Mouse (Mus musculus): ENCODE results near the gene Rab3gap1. TPM values are rescaled to one million over a fixed set of nuclear protein-coding genes. Genes with fewer than 3 reads are reported as not detected.

The Rab3gap1 gene
- total and polyA plus RNA-seq, 2 experiments from 2014 or later = 16.7 to 29.5 TPM

DNA sequence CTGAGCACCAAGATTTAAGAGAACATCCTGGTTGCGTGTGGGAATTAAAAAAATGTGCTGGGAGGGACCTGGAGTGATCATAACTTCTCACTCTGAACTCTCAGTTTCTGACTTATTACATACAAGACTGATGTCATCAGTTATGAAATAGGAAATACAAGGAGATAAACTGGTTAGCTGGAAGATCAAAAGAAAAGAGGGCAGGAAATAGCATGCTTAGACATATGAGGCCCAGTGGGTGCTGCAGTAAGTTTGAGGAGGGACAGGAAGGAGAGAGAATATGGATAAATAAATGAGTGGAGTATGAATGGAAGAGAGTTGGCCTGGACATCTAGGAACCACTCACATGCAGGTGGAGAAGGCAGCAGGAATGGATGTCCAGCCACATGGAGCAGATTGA, 109.6 kb downstream of the Rab3gap1 start:
- ATAC-seq (ENCODE audit: low FRiP score) (no peak), DNase-seq (ENCODE audit: low spot score) (no peak)
- no peak for TF ChIP-seq CTCF (IDR thresholded peaks at IDR 0.05)
- Histone ChIP-seq H3K9ac (replicated peaks; ENCODE audit: low read length, poor library complexity, severe bottlenecking) (no peak overlapping the region), H3K27ac (ENCODE audit: low read depth, low read length) (no peak overlapping the region), H3K4me3 (ENCODE audit: low read depth, low read length) (no peak overlapping the region), H3K9me3 (ENCODE audit: low read length) (no peaks in the 10 kb centered on the region), H3K27me3 (ENCODE audit: insufficient read depth, low read length) (no peaks in the 10 kb centered on the region), H3K36me3 (ENCODE audit: insufficient read depth, low read length) (no peaks in the 10 kb centered on the region), H3K4me1 (ENCODE audit: insufficient read depth, low read length) (peaks cover 3% of the 10 kb centered on the region; the same call in 1 of the 2 replicates), H3K4me2 (ENCODE audit: low read depth, low read length, poor library complexity, severe bottlenecking) (no peak overlapping the region)
- WGBS = 94% methylated on average over 1 of the region's 1 CpGs

DNA sequence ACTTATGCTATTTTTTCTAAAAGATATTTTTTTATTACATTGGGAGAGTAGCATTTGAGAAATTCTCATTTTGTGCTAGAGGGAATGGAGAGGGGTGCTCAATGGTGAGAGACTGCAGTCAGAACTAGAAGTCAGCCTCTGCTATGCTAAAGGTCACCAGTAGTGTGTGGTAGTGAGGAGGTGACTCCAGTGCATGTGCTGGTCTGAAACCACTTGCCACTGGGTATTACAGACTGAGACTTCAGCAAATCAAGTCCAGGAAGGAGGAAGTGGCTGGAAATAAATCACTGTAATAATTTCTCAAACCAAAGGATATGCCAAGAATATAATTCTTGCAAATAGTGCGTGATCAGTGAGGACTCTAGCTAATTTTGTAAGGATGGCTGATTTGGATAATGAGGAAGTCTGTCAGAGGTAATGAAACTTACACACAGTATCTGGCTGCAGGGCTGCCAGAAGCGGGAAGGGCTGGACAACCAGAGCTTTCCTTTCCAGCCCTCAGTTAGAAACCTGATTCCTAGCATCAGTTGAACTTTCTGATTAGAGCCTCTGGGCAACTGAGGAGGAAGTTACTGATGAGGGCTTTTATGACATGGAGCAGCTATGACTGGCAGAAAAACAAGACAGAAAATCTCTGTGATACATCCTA, 112.5 kb downstream of the Rab3gap1 start:
- TF ChIP-seq CTCF (IDR thresholded peaks at IDR 0.05) = 0 out of 2 replicates have a peak, but pooled peaks have one; percentile 1
- no peaks in the 10 kb centered on the region for H3K9me3 ChIP-seq (ENCODE audit: low read length)
- WGBS = 81% methylated on average over 2 of the region's 2 CpGs
- no peaks in the 10 kb centered on the region for H3K4me1 ChIP-seq (ENCODE audit: insufficient read depth, low read length)
- H3K36me3 ChIP-seq (ENCODE audit: insufficient read depth, low read length) = no peaks in the 10 kb centered on the region
- DNase-seq (ENCODE audit: low spot score) (no peak), ATAC-seq (ENCODE audit: low FRiP score) (no peak)
- no peak overlapping the region for H3K4me3 ChIP-seq (ENCODE audit: low read depth, low read length)
- H3K9ac ChIP-seq (replicated peaks; ENCODE audit: low read length, poor library complexity, severe bottlenecking) = no peak overlapping the region
- H3K27me3 ChIP-seq (ENCODE audit: insufficient read depth, low read length) = no peaks in the 10 kb centered on the region
- H3K27ac ChIP-seq (ENCODE audit: low read depth, low read length) = no peak overlapping the region
- no peak overlapping the region for H3K4me2 ChIP-seq (ENCODE audit: low read depth, low read length, poor library complexity, severe bottlenecking)

- 90% methylated on average over 3 of the region's 3 CpGs for WGBS
- Histone ChIP-seq H3K4me2 (ENCODE audit: low read depth, low read length, poor library complexity, severe bottlenecking) (no peak overlapping the region), H3K9me3 (ENCODE audit: low read length) (no peaks in the 10 kb centered on the region), H3K27me3 (ENCODE audit: insufficient read depth, low read length) (no peaks in the 10 kb centered on the region), H3K36me3 (ENCODE audit: insufficient read depth, low read length) (no peaks in the 10 kb centered on the region), H3K27ac (ENCODE audit: low read depth, low read length) (no peak overlapping the region), H3K4me3 (ENCODE audit: low read depth, low read length) (no peak overlapping the region), H3K9ac (replicated peaks; ENCODE audit: low read length, poor library complexity, severe bottlenecking) (no peak overlapping the region), H3K4me1 (ENCODE audit: insufficient read depth, low read length) (no peaks in the 10 kb centered on the region)
- no peak for DNase-seq (ENCODE audit: low spot score)
- TF ChIP-seq CTCF (IDR thresholded peaks at IDR 0.05) = no peak
- no peak for ATAC-seq (ENCODE audit: low FRiP score)
Measured at GRCm38 (mm10) chr1:127982268-127982667, 113.7 kb downstream of the Rab3gap1 start.

DNA sequence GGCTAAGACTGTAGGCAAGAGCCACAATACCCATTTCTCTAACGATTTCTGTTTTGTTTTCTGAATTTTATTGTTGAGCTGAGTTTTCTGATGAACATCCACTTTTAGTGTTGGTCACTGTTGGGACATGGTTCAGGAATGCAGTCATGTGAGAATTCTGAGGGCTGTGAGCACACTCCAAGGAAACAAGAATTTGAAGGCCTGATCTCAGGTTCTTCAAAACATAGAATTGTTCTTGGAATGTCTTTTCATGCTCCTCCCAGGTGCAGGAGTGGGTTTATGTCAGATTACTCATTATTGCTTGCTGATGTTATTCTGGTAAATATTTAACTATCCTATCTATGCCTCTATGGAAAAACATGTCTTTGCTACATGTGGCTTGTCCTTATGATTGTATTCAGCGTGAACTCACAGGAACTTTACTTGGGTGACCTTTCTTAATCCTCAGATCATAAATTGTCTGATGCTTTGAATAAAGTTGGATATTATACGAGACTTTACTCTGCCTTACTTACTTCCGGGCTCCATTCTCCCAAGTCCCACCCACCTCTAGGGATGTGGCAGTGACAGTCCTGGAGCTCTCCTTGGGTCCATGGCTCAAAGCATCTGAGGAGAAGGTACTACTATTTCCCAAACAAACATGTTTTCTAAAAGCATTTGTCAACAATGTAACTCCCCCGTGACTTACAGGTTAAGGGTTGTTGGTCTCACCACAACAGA, 114.9 kb downstream of the Rab3gap1 start:
- ATAC-seq (ENCODE audit: low FRiP score) = no peak
- H3K27ac ChIP-seq (ENCODE audit: low read depth, low read length) = no peak overlapping the region
- WGBS = 92% methylated on average over 5 of the region's 5 CpGs
- H3K4me1 ChIP-seq (ENCODE audit: insufficient read depth, low read length) = no peaks in the 10 kb centered on the region
- no peak for DNase-seq (ENCODE audit: low spot score)
- no peak for TF ChIP-seq CTCF (IDR thresholded peaks at IDR 0.05)
- no peak overlapping the region for H3K4me2 ChIP-seq (ENCODE audit: low read depth, low read length, poor library complexity, severe bottlenecking)
- H3K9me3 ChIP-seq (ENCODE audit: low read length) = no peaks in the 10 kb centered on the region
- no peaks in the 10 kb centered on the region for H3K27me3 ChIP-seq (ENCODE audit: insufficient read depth, low read length)
- no peak overlapping the region for H3K9ac ChIP-seq (replicated peaks; ENCODE audit: low read length, poor library complexity, severe bottlenecking)
- H3K4me3 ChIP-seq (ENCODE audit: low read depth, low read length) = no peak overlapping the region
- H3K36me3 ChIP-seq (ENCODE audit: insufficient read depth, low read length) = no peaks in the 10 kb centered on the region

GRCm38 (mm10) chr1:127985391-127985790, 116.8 kb downstream of the Rab3gap1 start:
- no peaks in the 10 kb centered on the region for H3K36me3 ChIP-seq (ENCODE audit: insufficient read depth, low read length)
- no peak overlapping the region for H3K4me3 ChIP-seq (ENCODE audit: low read depth, low read length)
- no peak overlapping the region for H3K4me2 ChIP-seq (ENCODE audit: low read depth, low read length, poor library complexity, severe bottlenecking)
- no peaks in the 10 kb centered on the region for H3K27me3 ChIP-seq (ENCODE audit: insufficient read depth, low read length)
- no peaks in the 10 kb centered on the region for H3K9me3 ChIP-seq (ENCODE audit: low read length)
- ATAC-seq (ENCODE audit: low FRiP score) (no peak), DNase-seq (ENCODE audit: low spot score) (no peak)
- H3K9ac ChIP-seq (replicated peaks; ENCODE audit: low read length, poor library complexity, severe bottlenecking) = no peak overlapping the region
- H3K4me1 ChIP-seq (ENCODE audit: insufficient read depth, low read length) = 0 out of 2 replicates have a peak, but pooled peaks cover 5% of the 10 kb centered on the region
- TF ChIP-seq CTCF (IDR thresholded peaks at IDR 0.05) = no peak; the same call in 1 of the 2 replicates
- H3K27ac ChIP-seq (ENCODE audit: low read depth, low read length) = no peak overlapping the region
- 35% methylated on average over 3 of the region's 3 CpGs for WGBS

DNA sequence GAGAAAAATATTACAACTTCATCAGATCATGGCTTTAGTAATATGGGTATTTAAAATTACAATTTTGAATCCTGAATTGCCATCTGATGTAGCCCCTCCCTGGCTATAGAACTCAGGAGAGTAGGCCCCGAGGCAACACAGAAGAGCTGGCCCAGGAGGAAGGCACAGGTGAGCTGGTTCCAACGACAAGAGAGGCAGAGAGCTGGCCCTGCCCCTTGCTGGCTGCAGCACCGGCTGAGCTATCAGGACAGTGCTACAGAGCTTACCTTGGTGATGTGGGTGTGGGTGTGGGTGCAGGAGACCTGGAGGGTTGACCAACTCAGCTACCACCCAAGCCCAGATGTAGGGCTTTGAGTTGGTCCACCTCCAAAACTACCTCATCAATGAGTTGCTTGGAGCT, 119.7 kb downstream of the Rab3gap1 start:
- ATAC-seq (ENCODE audit: low FRiP score) = no peak
- Histone ChIP-seq H3K36me3 (ENCODE audit: insufficient read depth, low read length) (no peaks in the 10 kb centered on the region), H3K9me3 (ENCODE audit: low read length) (no peaks in the 10 kb centered on the region), H3K27me3 (ENCODE audit: insufficient read depth, low read length) (no peaks in the 10 kb centered on the region), H3K4me3 (ENCODE audit: low read depth, low read length) (no peak overlapping the region), H3K4me2 (ENCODE audit: low read depth, low read length, poor library complexity, severe bottlenecking) (no peak overlapping the region), H3K4me1 (ENCODE audit: insufficient read depth, low read length) (0 out of 2 replicates have a peak, but pooled peaks cover 8% of the 10 kb centered on the region), H3K9ac (replicated peaks; ENCODE audit: low read length, poor library complexity, severe bottlenecking) (no peak overlapping the region), H3K27ac (ENCODE audit: low read depth, low read length) (no peak overlapping the region)
- DNase-seq (ENCODE audit: low spot score) = no peak
- no peak for TF ChIP-seq CTCF (IDR thresholded peaks at IDR 0.05)
- 94% methylated on average over 3 of the region's 3 CpGs for WGBS

All from midbrain, postnatal 0 days (tissue).